Mouse (Mus musculus): ENCODE results near the gene Adamtsl4. TPM values are rescaled to one million over a fixed set of nuclear protein-coding genes. Genes with fewer than 3 reads are reported as not detected.

Adamtsl4 gene
- polyA plus RNA-seq, 1 experiment from 2014 or later = 3.8 TPM

DNA sequence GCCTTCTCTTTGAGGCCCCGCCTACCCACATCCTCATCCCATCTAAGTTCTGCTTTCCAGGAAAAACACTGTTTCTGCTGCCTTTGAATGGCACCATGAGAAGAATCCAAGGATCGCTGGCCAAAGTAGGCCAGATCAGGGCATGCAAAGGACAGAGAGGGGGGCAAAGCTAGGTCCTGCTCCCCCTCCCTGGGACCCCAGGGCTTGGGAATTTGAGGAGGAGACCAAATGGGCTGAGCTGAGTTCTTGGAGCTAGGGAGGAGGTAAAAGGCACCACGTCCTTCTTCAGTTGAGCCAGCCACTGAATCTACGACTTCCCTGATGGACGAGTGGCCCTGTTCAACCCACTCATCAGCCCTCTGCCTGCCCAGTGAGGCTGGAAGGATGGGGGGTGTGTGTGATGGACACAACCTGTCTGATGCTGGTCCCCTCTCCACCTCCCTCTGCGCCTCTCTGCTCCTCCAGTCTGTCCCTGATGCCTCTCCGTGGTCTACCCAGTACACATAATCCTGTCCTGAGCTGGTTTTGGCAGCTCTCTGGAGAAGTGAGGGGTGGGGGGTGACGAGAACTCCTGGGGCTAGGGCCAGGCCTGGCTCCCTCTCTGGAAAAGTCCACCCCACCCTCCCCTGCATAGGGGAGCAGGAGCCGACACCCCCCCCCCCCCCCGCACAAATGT, 1.1 kb downstream of the Adamtsl4 start:
- DNase-seq (ENCODE audit: low spot score) = no peak
- peak overlapping the region; percentile 13; the same call in 1 of the 2 replicates for H3K27ac ChIP-seq (replicated peaks; ENCODE audit: low read depth, low read length)
- H3K36me3 ChIP-seq (ENCODE audit: control insufficient read depth, insufficient read depth, low read length) = no peaks in the 10 kb centered on the region
- H3K9me3 ChIP-seq (ENCODE audit: control insufficient read depth, low read length) = no peaks in the 10 kb centered on the region
- H3K27me3 ChIP-seq (replicated peaks; ENCODE audit: control insufficient read depth, insufficient read depth, low read length) = no peaks in the 10 kb centered on the region
- peaks cover 27% of the 10 kb centered on the region for H3K4me1 ChIP-seq (ENCODE audit: control insufficient read depth, insufficient read depth, low read length)
- peak overlapping the region; percentile 93 for H3K4me2 ChIP-seq (ENCODE audit: low read depth, low read length)
- 47% methylated on average over 8 of the region's 10 CpGs for WGBS
- H3K9ac ChIP-seq (ENCODE audit: low read depth, low read length) = 0 out of 2 replicates have a peak overlapping the region, but pooled peaks have one; percentile 5
- peak overlapping the region; percentile 47 for H3K4me3 ChIP-seq (ENCODE audit: low read depth, low read length)
- no peak for ATAC-seq (ENCODE audit: low read depth)

- Histone ChIP-seq H3K9ac (ENCODE audit: low read depth, low read length) (no peak overlapping the region), H3K4me2 (ENCODE audit: low read depth, low read length) (no peak overlapping the region), H3K36me3 (ENCODE audit: control insufficient read depth, insufficient read depth, low read length) (no peaks in the 10 kb centered on the region), H3K27me3 (replicated peaks; ENCODE audit: control insufficient read depth, insufficient read depth, low read length) (no peaks in the 10 kb centered on the region), H3K4me3 (ENCODE audit: low read depth, low read length) (no peak overlapping the region), H3K4me1 (ENCODE audit: control insufficient read depth, insufficient read depth, low read length) (peaks cover 31% of the 10 kb centered on the region), H3K27ac (replicated peaks; ENCODE audit: low read depth, low read length) (no peak overlapping the region), H3K9me3 (ENCODE audit: control insufficient read depth, low read length) (no peaks in the 10 kb centered on the region)
- no peak for ATAC-seq (ENCODE audit: low read depth)
- no peak for DNase-seq (ENCODE audit: low spot score)
- WGBS = 76% methylated on average over 2 of the region's 2 CpGs
Measured at GRCm38 (mm10) chr3:95685701-95686100, 2.0 kb downstream of the Adamtsl4 start.

- 76% methylated on average over 4 of the region's 4 CpGs for WGBS
- Histone ChIP-seq H3K27me3 (replicated peaks; ENCODE audit: control insufficient read depth, insufficient read depth, low read length) (no peaks in the 10 kb centered on the region), H3K9ac (ENCODE audit: low read depth, low read length) (no peak overlapping the region), H3K4me2 (ENCODE audit: low read depth, low read length) (no peak overlapping the region), H3K36me3 (ENCODE audit: control insufficient read depth, insufficient read depth, low read length) (no peaks in the 10 kb centered on the region), H3K27ac (replicated peaks; ENCODE audit: low read depth, low read length) (no peak overlapping the region), H3K4me1 (ENCODE audit: control insufficient read depth, insufficient read depth, low read length) (peaks cover 31% of the 10 kb centered on the region), H3K4me3 (ENCODE audit: low read depth, low read length) (no peak overlapping the region), H3K9me3 (ENCODE audit: control insufficient read depth, low read length) (no peaks in the 10 kb centered on the region)
- no peak for DNase-seq (ENCODE audit: low spot score)
- ATAC-seq (ENCODE audit: low read depth) = no peak
Measured at GRCm38 (mm10) chr3:95685301-95685700, 2.4 kb downstream of the Adamtsl4 start.

DNA sequence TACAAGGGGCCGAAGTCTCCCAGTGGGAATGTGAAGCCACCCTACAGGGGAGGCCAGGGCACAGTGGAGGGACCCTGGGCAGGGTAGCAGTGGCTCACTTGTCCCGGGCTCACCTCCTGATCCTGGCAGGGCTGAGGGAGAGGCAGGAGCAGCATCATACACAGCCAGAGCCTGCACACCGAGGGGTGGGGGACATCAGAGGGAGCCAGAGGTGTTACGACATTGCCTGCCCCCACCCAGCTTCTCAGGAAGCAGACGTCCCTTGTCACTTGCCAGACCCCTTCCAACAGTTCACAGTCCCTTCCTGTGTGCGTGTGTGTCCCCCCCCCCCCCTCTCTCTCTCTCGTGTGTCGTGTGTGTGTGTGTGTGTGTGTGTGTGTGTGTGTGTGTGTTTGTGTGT, 2.9 kb downstream of the Adamtsl4 start:
- Histone ChIP-seq H3K9me3 (ENCODE audit: control insufficient read depth, low read length) (no peaks in the 10 kb centered on the region), H3K27ac (replicated peaks; ENCODE audit: low read depth, low read length) (no peak overlapping the region), H3K27me3 (replicated peaks; ENCODE audit: control insufficient read depth, insufficient read depth, low read length) (no peaks in the 10 kb centered on the region), H3K4me2 (ENCODE audit: low read depth, low read length) (no peak overlapping the region), H3K36me3 (ENCODE audit: control insufficient read depth, insufficient read depth, low read length) (no peaks in the 10 kb centered on the region), H3K4me1 (ENCODE audit: control insufficient read depth, insufficient read depth, low read length) (peaks cover 31% of the 10 kb centered on the region), H3K4me3 (ENCODE audit: low read depth, low read length) (no peak overlapping the region), H3K9ac (ENCODE audit: low read depth, low read length) (no peak overlapping the region)
- WGBS = 61% methylated on average over 4 of the region's 8 CpGs
- ATAC-seq (ENCODE audit: low read depth) (no peak), DNase-seq (ENCODE audit: low spot score) (no peak)

- WGBS = 64% methylated on average over 5 of the region's 5 CpGs
- no peak overlapping the region for H3K27ac ChIP-seq (replicated peaks; ENCODE audit: low read depth, low read length)
Measured at GRCm38 (mm10) chr3:95682878-95683277, 4.8 kb downstream of the Adamtsl4 start.

DNA sequence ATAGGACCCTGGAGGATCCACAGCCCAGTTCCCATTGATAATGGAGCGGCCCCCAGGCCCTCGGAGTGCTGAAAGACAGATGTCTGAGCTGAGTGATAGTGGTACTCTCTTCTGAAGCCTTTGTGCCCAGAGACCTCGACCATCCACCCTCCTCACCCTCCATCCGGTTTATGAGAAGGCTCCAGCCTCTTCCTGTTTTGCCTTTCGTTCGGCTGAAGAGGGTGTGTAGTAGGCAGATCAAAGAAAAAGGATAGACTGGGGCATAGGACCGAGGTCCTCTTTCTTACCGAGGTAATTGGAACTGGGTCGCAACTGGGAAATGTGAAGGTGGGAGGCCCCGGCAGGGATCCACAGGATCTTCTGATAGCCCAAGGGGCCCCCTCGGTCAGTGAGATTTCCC, 6.4 kb downstream of the Adamtsl4 start:
- Histone ChIP-seq H3K4me1 (ENCODE audit: control insufficient read depth, insufficient read depth, low read length) (peaks cover 6% of the 10 kb centered on the region; the same call in 1 of the 2 replicates), H3K4me3 (ENCODE audit: low read depth, low read length) (no peak overlapping the region), H3K27ac (replicated peaks; ENCODE audit: low read depth, low read length) (no peak overlapping the region), H3K36me3 (ENCODE audit: control insufficient read depth, insufficient read depth, low read length) (peaks cover 4% of the 10 kb centered on the region; the same call in 1 of the 2 replicates), H3K9ac (ENCODE audit: low read depth, low read length) (peak overlapping the region; percentile 30; the same call in 1 of the 2 replicates), H3K27me3 (replicated peaks; ENCODE audit: control insufficient read depth, insufficient read depth, low read length) (no peaks in the 10 kb centered on the region), H3K4me2 (ENCODE audit: low read depth, low read length) (no peak overlapping the region), H3K9me3 (ENCODE audit: control insufficient read depth, low read length) (no peaks in the 10 kb centered on the region)
- WGBS = 38% methylated on average over 11 of the region's 11 CpGs
- DNase-seq (ENCODE audit: low spot score) (no peak), ATAC-seq (ENCODE audit: low read depth) (0 out of 2 replicates have a peak, but pooled peaks have one; percentile 2)

More at GRCm38 (mm10) chr3:95682878-95683277, 4.8 kb downstream of the Adamtsl4 start:
- ATAC-seq (ENCODE audit: low read depth) = no peak
- Histone ChIP-seq H3K27me3 (replicated peaks; ENCODE audit: control insufficient read depth, insufficient read depth, low read length) (no peaks in the 10 kb centered on the region), H3K4me2 (ENCODE audit: low read depth, low read length) (no peak overlapping the region), H3K36me3 (ENCODE audit: control insufficient read depth, insufficient read depth, low read length) (no peaks in the 10 kb centered on the region), H3K4me1 (ENCODE audit: control insufficient read depth, insufficient read depth, low read length) (peaks cover 18% of the 10 kb centered on the region), H3K9ac (ENCODE audit: low read depth, low read length) (no peak overlapping the region), H3K4me3 (ENCODE audit: low read depth, low read length) (no peak overlapping the region), H3K9me3 (ENCODE audit: control insufficient read depth, low read length) (no peaks in the 10 kb centered on the region)
- DNase-seq (ENCODE audit: low spot score) = no peak

- WGBS = 87% methylated on average over 6 of the region's 6 CpGs
- no peaks in the 10 kb centered on the region for H3K9me3 ChIP-seq (ENCODE audit: control insufficient read depth, low read length)
- no peak overlapping the region for H3K9ac ChIP-seq (ENCODE audit: low read depth, low read length)
- no peak overlapping the region for H3K4me2 ChIP-seq (ENCODE audit: low read depth, low read length)
- peaks cover 4% of the 10 kb centered on the region; the same call in 1 of the 2 replicates for H3K36me3 ChIP-seq (ENCODE audit: control insufficient read depth, insufficient read depth, low read length)
- ATAC-seq (ENCODE audit: low read depth) = no peak
- peaks cover 6% of the 10 kb centered on the region; the same call in 1 of the 2 replicates for H3K4me1 ChIP-seq (ENCODE audit: control insufficient read depth, insufficient read depth, low read length)
- no peak overlapping the region for H3K4me3 ChIP-seq (ENCODE audit: low read depth, low read length)
- no peak for DNase-seq (ENCODE audit: low spot score)
- H3K27me3 ChIP-seq (replicated peaks; ENCODE audit: control insufficient read depth, insufficient read depth, low read length) = no peaks in the 10 kb centered on the region
- H3K27ac ChIP-seq (replicated peaks; ENCODE audit: low read depth, low read length) = no peak overlapping the region
Measured at GRCm38 (mm10) chr3:95680673-95681072, 7.0 kb downstream of the Adamtsl4 start.

DNA sequence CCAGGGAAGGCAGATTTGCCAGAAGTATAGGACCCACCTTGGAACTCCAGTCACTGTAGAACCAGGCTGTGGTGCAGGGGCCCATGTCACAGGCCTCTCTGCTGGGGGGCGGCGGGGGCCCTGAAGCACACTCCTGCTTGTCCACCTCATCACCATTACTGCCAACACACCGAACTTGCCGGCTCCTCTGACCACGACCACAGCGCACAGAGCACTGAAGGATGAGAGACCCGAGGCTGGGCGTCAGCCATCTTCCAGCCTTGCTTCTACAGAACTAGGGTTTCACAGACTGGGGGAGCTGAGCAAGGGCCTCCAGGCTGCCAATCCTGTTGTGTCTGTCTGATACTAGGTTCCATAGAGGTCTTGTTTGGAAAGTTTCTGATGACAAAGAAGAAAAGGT, 8.2 kb downstream of the Adamtsl4 start:
- Histone ChIP-seq H3K27me3 (replicated peaks; ENCODE audit: control insufficient read depth, insufficient read depth, low read length) (no peaks in the 10 kb centered on the region), H3K9ac (ENCODE audit: low read depth, low read length) (no peak overlapping the region), H3K36me3 (ENCODE audit: control insufficient read depth, insufficient read depth, low read length) (peaks cover 4% of the 10 kb centered on the region; the same call in 1 of the 2 replicates), H3K4me1 (ENCODE audit: control insufficient read depth, insufficient read depth, low read length) (peaks cover 17% of the 10 kb centered on the region), H3K9me3 (ENCODE audit: control insufficient read depth, low read length) (no peaks in the 10 kb centered on the region), H3K27ac (replicated peaks; ENCODE audit: low read depth, low read length) (no peak overlapping the region), H3K4me3 (ENCODE audit: low read depth, low read length) (no peak overlapping the region), H3K4me2 (ENCODE audit: low read depth, low read length) (no peak overlapping the region)
- DNase-seq (ENCODE audit: low spot score) (no peak), ATAC-seq (ENCODE audit: low read depth) (no peak)
- WGBS = 92% methylated on average over 8 of the region's 8 CpGs
